Mouse (Mus musculus) intestine, embryonic 14.5 days (tissue): Measurements from ENCODE around the gene Stt3b. TPM values are rescaled to one million over a fixed set of nuclear protein-coding genes. Genes with fewer than 3 reads are reported as not detected.

ENCODE experiments used
- ATAC-seq: fragments of 200-750 bp; cut with Nextera tagmentation; replicated peaks from 2 replicates; pipeline ENCODE4 v1.8.0; 2017; ENCODE audit warnings: low read depth, moderate number of reproducible peaks, moderate TSS enrichment, moderate library complexity; ENCODE audit not compliant: low FRiP score, low TSS enrichment
- DNase-seq: peaks from one replicate; pipeline ENCODE4 v3.0.0-alpha.2; 2018; ENCODE audit warnings: low spot score
- H3K27ac ChIP-seq: fragments of 300-500 bp; sonication (generic); 2 replicates; pipeline ENCODE4 v1.5.1; 2014; ENCODE audit warnings: low read depth, mild to moderate bottlenecking, control low read depth
- H3K27me3 ChIP-seq: fragments of 300-500 bp; sonication (generic); replicated peaks from 2 replicates; pipeline ENCODE4 v1.6.1; 2014; ENCODE audit warnings: low read length, control low read depth; ENCODE audit not compliant: control insufficient read depth, insufficient read depth
- H3K36me3 ChIP-seq: fragments of 300-500 bp; sonication (generic); 2 replicates; pipeline ENCODE4 v1.6.1; 2014; ENCODE audit warnings: low read length, control low read depth; ENCODE audit not compliant: control insufficient read depth, insufficient read depth
- H3K4me1 ChIP-seq: fragments of 300-500 bp; sonication (generic); replicated peaks from 2 replicates; pipeline ENCODE4 v1.6.1; 2014; ENCODE audit warnings: low read length, control low read depth, mixed read lengths; ENCODE audit not compliant: control insufficient read depth, insufficient read depth
- H3K4me2 ChIP-seq: fragments of 300-500 bp; sonication (generic); 2 replicates; pipeline ENCODE4 v1.6.1; 2014; ENCODE audit warnings: low read length
- H3K4me3 ChIP-seq: fragments of 300-500 bp; sonication (generic); 2 replicates; pipeline ENCODE4 v1.5.1; 2014; ENCODE audit warnings: low read depth, low read length, control low read depth, mixed read lengths
- H3K9ac ChIP-seq: fragments of 300-500 bp; sonication (generic); 2 replicates; pipeline ENCODE4 v1.6.1; 2014; ENCODE audit warnings: mild to moderate bottlenecking, low read length
- H3K9me3 ChIP-seq: fragments of 300-500 bp; sonication (generic); 2 replicates; pipeline ENCODE4 v1.6.1; 2016; ENCODE audit warnings: low read length, control low read depth; ENCODE audit not compliant: control insufficient read depth
- whole genome bisulfite sequencing: fragments of 180-500 bp; shearing (Covaris S2); extraction: QIAGEN DNeasy Blood & Tissue Kit; methylation state at CpG from one replicate; pipeline ENCODE4 v1.1.7; 2014; 5-methylcytosine and 5-hydroxymethylcytosine counted together
- polyA plus RNA-seq: library from polyadenylated mRNA; unstranded; fragments of >200 nt; fragmentation: Nextera tagmentation; extraction: Ambion mirVana; gene quantifications from 2 replicates; pipeline ENCODE4 v1.2.1, GENCODE M21; 2014

The Stt3b gene
- 124 and 135 TPM in 2 replicates for polyA plus RNA-seq

- Histone ChIP-seq H3K4me1 (peaks cover 28% of the 10 kb centered on the region), H3K27ac (peak within 1 kb of the TSS; percentile 99), H3K9ac (peak within 1 kb of the TSS; percentile 99), H3K4me2 (peak within 1 kb of the TSS; percentile 80), H3K36me3 (no peaks in the 10 kb centered on the region), H3K27me3 (no peaks in the 10 kb centered on the region), H3K9me3 (no peaks in the 10 kb centered on the region), H3K4me3 (peak within 1 kb of the TSS; percentile 96)
- DNase-seq (peak; percentile 98), ATAC-seq (peak; percentile 93)
- under 1% methylated on average over 91 of the region's 91 CpGs for WGBS
Measured at GRCm38 (mm10) chr9:115310346-115311222, at the start of gene Stt3b. Gene Stt3b (minus strand): TSS chr9:115310421.

GRCm38 (mm10) chr9:115358421-115358820 lies 48.2 kb upstream of the Stt3b start:
- no peaks in the 10 kb centered on the region for H3K9me3 ChIP-seq
- no peak overlapping the region for H3K4me2 ChIP-seq
- no peak for DNase-seq
- no peak for ATAC-seq
- no peak overlapping the region for H3K27ac ChIP-seq
- no peak overlapping the region for H3K9ac ChIP-seq
- 90% methylated on average over 2 of the region's 2 CpGs for WGBS
- peaks cover 10% of the 10 kb centered on the region for H3K4me1 ChIP-seq
- H3K27me3 ChIP-seq, result no peaks in the 10 kb centered on the region
- no peak overlapping the region for H3K4me3 ChIP-seq
- H3K36me3 ChIP-seq, result no peaks in the 10 kb centered on the region

GRCm38 (mm10) chr9:115357996-115358395 lies 47.8 kb upstream of the Stt3b start:
- 90% methylated on average over 1 of the region's 1 CpGs for WGBS
- ATAC-seq, result no peak
- H3K9me3 ChIP-seq, result no peaks in the 10 kb centered on the region

GRCm38 (mm10) chr9:115356731-115357458 lies 46.7 kb upstream of the Stt3b start:
- Histone ChIP-seq H3K4me2 (peak overlapping the region; percentile 35; the same call in 1 of the 2 replicates), H3K4me3 (no peak overlapping the region), H3K9me3 (no peaks in the 10 kb centered on the region), H3K9ac (no peak overlapping the region), H3K27me3 (no peaks in the 10 kb centered on the region), H3K27ac (peak overlapping the region; percentile 81), H3K36me3 (no peaks in the 10 kb centered on the region), H3K4me1 (peaks cover 10% of the 10 kb centered on the region)
- ATAC-seq (peak; percentile 92), DNase-seq (peak; percentile 80)
- WGBS, result 31% methylated on average over 19 of the region's 19 CpGs

More at GRCm38 (mm10) chr9:115357996-115358395, 47.8 kb upstream of the Stt3b start:
- Histone ChIP-seq H3K4me3 (no peak overlapping the region), H3K27ac (no peak overlapping the region; the same call in 1 of the 2 replicates), H3K27me3 (no peaks in the 10 kb centered on the region), H3K4me1 (peaks cover 10% of the 10 kb centered on the region), H3K9ac (no peak overlapping the region), H3K36me3 (no peaks in the 10 kb centered on the region), H3K4me2 (no peak overlapping the region)
- DNase-seq, result no peak

- DNase-seq (peak; percentile 72), ATAC-seq (peak; percentile 77)
- no peaks in the 10 kb centered on the region for H3K9me3 ChIP-seq
- H3K9ac ChIP-seq, result no peak overlapping the region
- peak overlapping the region; percentile 81 for H3K27ac ChIP-seq
- H3K4me3 ChIP-seq, result no peak overlapping the region
- no peaks in the 10 kb centered on the region for H3K36me3 ChIP-seq
- H3K27me3 ChIP-seq, result no peaks in the 10 kb centered on the region
- H3K4me2 ChIP-seq, result peak overlapping the region; percentile 35; the same call in 1 of the 2 replicates
- H3K4me1 ChIP-seq, result peaks cover 10% of the 10 kb centered on the region
- WGBS, result 22% methylated on average over 5 of the region's 5 CpGs
Measured at GRCm38 (mm10) chr9:115355972-115356371, 45.8 kb upstream of the Stt3b start.

- Histone ChIP-seq H3K9ac (no peak overlapping the region), H3K36me3 (no peaks in the 10 kb centered on the region)
- WGBS, result 79% methylated on average over 4 of the region's 4 CpGs
Measured at GRCm38 (mm10) chr9:115349741-115350512, 39.7 kb upstream of the Stt3b start.

GRCm38 (mm10) chr9:115349106-115349505 lies 38.9 kb upstream of the Stt3b start:
- DNase-seq, result no peak
- H3K36me3 ChIP-seq, result no peaks in the 10 kb centered on the region
- H3K9me3 ChIP-seq, result no peaks in the 10 kb centered on the region
- ATAC-seq, result no peak
- H3K4me2 ChIP-seq, result no peak overlapping the region
- H3K27ac ChIP-seq, result no peak overlapping the region
- H3K4me1 ChIP-seq, result peaks cover 4% of the 10 kb centered on the region; the same call in 1 of the 2 replicates
- WGBS, result 11% methylated on average over 1 of the region's 1 CpGs
- H3K4me3 ChIP-seq, result no peak overlapping the region
- H3K27me3 ChIP-seq, result no peaks in the 10 kb centered on the region
- no peak overlapping the region for H3K9ac ChIP-seq

More at GRCm38 (mm10) chr9:115349741-115350512, 39.7 kb upstream of the Stt3b start:
- no peaks in the 10 kb centered on the region for H3K9me3 ChIP-seq
- H3K27ac ChIP-seq, result no peak overlapping the region
- H3K27me3 ChIP-seq, result no peaks in the 10 kb centered on the region
- H3K4me2 ChIP-seq, result no peak overlapping the region
- H3K4me3 ChIP-seq, result no peak overlapping the region
- peaks cover 8% of the 10 kb centered on the region; the same call in 1 of the 2 replicates for H3K4me1 ChIP-seq
- ATAC-seq, result no peak
- DNase-seq, result no peak

- Histone ChIP-seq H3K4me3 (no peak overlapping the region), H3K27ac (no peak overlapping the region), H3K9ac (no peak overlapping the region), H3K9me3 (no peaks in the 10 kb centered on the region), H3K4me1 (peaks cover 4% of the 10 kb centered on the region; the same call in 1 of the 2 replicates), H3K27me3 (no peaks in the 10 kb centered on the region), H3K4me2 (no peak overlapping the region), H3K36me3 (no peaks in the 10 kb centered on the region)
- ATAC-seq (no peak), DNase-seq (no peak)
- 89% methylated on average over 3 of the region's 3 CpGs for WGBS
Measured at GRCm38 (mm10) chr9:115344930-115345329, 34.7 kb upstream of the Stt3b start.
